Mouse (Mus musculus) cerebellum, adult 2 months (tissue): ENCODE data around the gene Rcor1.

Experiments
- CTCF ChIP-seq: fragments of 200-500 bp; IDR thresholded peaks from 2 replicates; pipeline ENCODE4 v1.5.1; 2011; ENCODE audit warnings: low read depth, mild to moderate bottlenecking, control low read depth, low read length, moderate library complexity, borderline replicate concordance; ENCODE audit not compliant: insufficient read depth
- POLR2A ChIP-seq: fragments of 200-500 bp; IDR thresholded peaks from 2 replicates; pipeline ENCODE4 v1.6.1; 2011; ENCODE audit warnings: low read length, control low read depth, borderline replicate concordance; ENCODE audit not compliant: insufficient read depth

- TF ChIP-seq CTCF = peak; percentile 59
- TF ChIP-seq POLR2A = no peak
These were observed 126.1 kb downstream of the Rcor1 start for GRCm38 (mm10) chr12:111165146-111165812.
